Comparison of ENCODE assay signal across 13 mouse cellular contexts in genomic region chr4:76380312-76380917, GRCm38 (mm10).
DNase-seq lines count a peak whose midpoint lies in the region; ATAC-seq and TF ChIP-seq lines count a peak whose summit lies in the region.
"Had no signal": no experiment of that assay in that cellular context is flagged by ENCODE, and none has a peak within 500 bp of the region (broad histone marks: within the 10 kb centered on the region; RNA-seq: fewer than 3 reads in every experiment).

No protein-coding gene starts in this region.

- H3K27ac ChIP-seq in kidney, postnatal 0 days, result no peak overlapping the region
- no peak overlapping the region for H3K27ac ChIP-seq in kidney, embryonic 14.5 days (ENCODE audit: low read depth, low read length)
- no peak overlapping the region for H3K27ac ChIP-seq in liver, embryonic 12.5 days
- H3K27ac ChIP-seq: liver, embryonic 15.5 days had no signal

- no peak overlapping the region for H3K4me3 ChIP-seq in kidney, postnatal 0 days (replicated peaks; ENCODE audit: low read depth, low read length)
- no peak overlapping the region for H3K4me3 ChIP-seq in kidney, embryonic 14.5 days (ENCODE audit: low read length)
- no peak overlapping the region for H3K4me3 ChIP-seq in liver, embryonic 12.5 days
- H3K4me3 ChIP-seq: liver, embryonic 15.5 days had no signal

- no peak for ATAC-seq in kidney, postnatal 0 days (replicated peaks; ENCODE audit: low FRiP score, low read depth)
- ATAC-seq in kidney, embryonic 14.5 days (ENCODE audit: low FRiP score, low TSS enrichment), result no peak
- no peak for ATAC-seq in liver, embryonic 12.5 days

- H3K9ac ChIP-seq in kidney, postnatal 0 days (ENCODE audit: low read depth, low read length), result no peak overlapping the region
- H3K9ac ChIP-seq in kidney, embryonic 14.5 days (ENCODE audit: low read depth, low read length), result no peak overlapping the region
- no peak overlapping the region for H3K9ac ChIP-seq in liver, embryonic 12.5 days
- H3K9ac ChIP-seq: liver, embryonic 15.5 days had no signal

- no peaks in the 10 kb centered on the region for H3K4me1 ChIP-seq in kidney, postnatal 0 days (replicated peaks; ENCODE audit: insufficient read depth, low read length)
- no peaks in the 10 kb centered on the region for H3K4me1 ChIP-seq in kidney, embryonic 14.5 days (ENCODE audit: control insufficient read depth, insufficient read depth, low read length)
- H3K4me1 ChIP-seq in liver, embryonic 12.5 days, result no peaks in the 10 kb centered on the region
- H3K4me1 ChIP-seq: liver, embryonic 15.5 days had no signal

- 72% methylated on average over 6 of the region's 6 CpGs for WGBS in kidney, postnatal 0 days
- WGBS in kidney, embryonic 14.5 days, result 83% methylated on average over 6 of the region's 6 CpGs
- WGBS in liver, embryonic 12.5 days (ENCODE audit: insufficient replicate concordance), result 72% methylated on average over 6 of the region's 6 CpGs

- no peak overlapping the region for H3K4me2 ChIP-seq in kidney, postnatal 0 days (ENCODE audit: low read length)
- H3K4me2 ChIP-seq in kidney, embryonic 14.5 days (replicated peaks; ENCODE audit: low read depth, low read length), result no peak overlapping the region
- no peak overlapping the region for H3K4me2 ChIP-seq in liver, embryonic 12.5 days
- H3K4me2 ChIP-seq: liver, embryonic 15.5 days had no signal

- no peak for TF ChIP-seq CTCF in kidney, postnatal 0 days (IDR thresholded peaks at IDR 0.05; ENCODE audit: low read depth)

- peak; percentile 3 for DNase-seq in kidney, postnatal 0 days (ENCODE audit: low spot score)
- peak; percentile 43 to 69 for DNase-seq in frontal cortex, postnatal 36 days (ENCODE audit: low spot score in 2 of 2)
- peak; percentile 27 to 47 for DNase-seq in left cerebral cortex, adult 8-10 months (ENCODE audit: low spot score in 2 of 2)
- peak; percentile 61 to 83 for DNase-seq in right cerebral cortex, postnatal 10 days (ENCODE audit: low spot score in 2 of 2)
- no peak for DNase-seq in spleen, postnatal 36 days (ENCODE audit: low spot score in 2 of 2)
- no peak for DNase-seq in cerebellum, postnatal 14 days
- DNase-seq: kidney, postnatal 14 days; spleen, adult 18-20 months; thymus, postnatal 25 days had no signal

- H3K36me3 ChIP-seq in kidney, postnatal 0 days (ENCODE audit: insufficient read depth, low read length), result no peaks in the 10 kb centered on the region
- no peaks in the 10 kb centered on the region for H3K36me3 ChIP-seq in kidney, embryonic 14.5 days (ENCODE audit: control insufficient read depth, insufficient read depth, low read length)
- no peaks in the 10 kb centered on the region for H3K36me3 ChIP-seq in liver, embryonic 12.5 days
- H3K36me3 ChIP-seq: liver, embryonic 15.5 days had no signal

- H3K9me3 ChIP-seq in kidney, postnatal 0 days (replicated peaks; ENCODE audit: low read length), result no peaks in the 10 kb centered on the region
- no peaks in the 10 kb centered on the region for H3K9me3 ChIP-seq in kidney, embryonic 14.5 days (ENCODE audit: control insufficient read depth, low read length)
- no peaks in the 10 kb centered on the region for H3K9me3 ChIP-seq in liver, embryonic 12.5 days (replicated peaks)
- H3K9me3 ChIP-seq: liver, embryonic 15.5 days had no signal

- H3K27me3 ChIP-seq in kidney, postnatal 0 days (ENCODE audit: insufficient read depth, low read length), result no peaks in the 10 kb centered on the region
- no peaks in the 10 kb centered on the region for H3K27me3 ChIP-seq in kidney, embryonic 14.5 days (ENCODE audit: control insufficient read depth, insufficient read depth, low read length)
- no peaks in the 10 kb centered on the region for H3K27me3 ChIP-seq in liver, embryonic 12.5 days (replicated peaks)
- H3K27me3 ChIP-seq: CH12.LX; liver, embryonic 15.5 days had no signal

Comparison
In these comparisons a context has a peak if more than half of its experiments do, and no peak if none do; other contexts are left out.
1. DNase-seq: peak in kidney, postnatal 0 days (single experiment), frontal cortex, postnatal 36 days (2 of 2), left cerebral cortex, adult 8-10 months (2 of 2) and right cerebral cortex, postnatal 10 days (2 of 2); none in spleen, postnatal 36 days (0 of 2) and cerebellum, postnatal 14 days (0 of 2).